Mouse (Mus musculus) kidney, adult 2 months (tissue): ENCODE results near the gene Tmem38a. TPM values are rescaled to one million over a fixed set of nuclear protein-coding genes. Genes with fewer than 3 reads are reported as not detected.

ENCODE experiments used
- DNase-seq: peaks from one replicate; pipeline ENCODE4 v3.0.0; 2021
- H3K27ac ChIP-seq: fragments of 200-500 bp; 2 replicates; pipeline ENCODE4 v1.5.1; 2012; ENCODE audit warnings: low read depth, low read length, control low read depth, inconsistent platforms; ENCODE audit not compliant: insufficient read depth
- H3K27me3 ChIP-seq: fragments of 200-500 bp; replicated peaks from 2 replicates; pipeline ENCODE4 v1.6.1; 2012; ENCODE audit warnings: mild to moderate bottlenecking, moderate library complexity, low read length, inconsistent platforms; ENCODE audit not compliant: control insufficient read depth, insufficient read depth
- H3K36me3 ChIP-seq: fragments of 200-500 bp; 2 replicates; pipeline ENCODE4 v1.6.1; 2012; ENCODE audit warnings: mild to moderate bottlenecking, moderate library complexity, low read length, inconsistent platforms; ENCODE audit not compliant: control insufficient read depth, insufficient read depth
- H3K4me1 ChIP-seq: fragments of 200-500 bp; 2 replicates; pipeline ENCODE4 v1.6.1; 2011; ENCODE audit warnings: low read length; ENCODE audit not compliant: control insufficient read depth, insufficient read depth
- H3K4me3 ChIP-seq: fragments of 200-500 bp; 2 replicates; pipeline ENCODE4 v1.5.1; 2011; ENCODE audit warnings: mild to moderate bottlenecking, low read depth, low read length, control low read depth; ENCODE audit not compliant: insufficient read depth
- CTCF ChIP-seq: fragments of 200-500 bp; conservative IDR thresholded peaks from 2 replicates; pipeline ENCODE4 v1.5.1; 2011; ENCODE audit warnings: low read depth, mild to moderate bottlenecking, control low read depth, low read length, moderate library complexity, mixed read lengths; ENCODE audit not compliant: insufficient read depth, insufficient read length
- POLR2A ChIP-seq: fragments of 200-500 bp; IDR thresholded peaks from one replicate; pipeline ENCODE4 v1.6.1; 2011; ENCODE audit warnings: low read depth, low read length, control low read depth
- WGBS: fragments of 180-500 bp; shearing (Covaris S2); methylation state at CpG from one replicate; pipeline ENCODE4 v1.1.7; 2018; 5-methylcytosine and 5-hydroxymethylcytosine counted together
- polyA plus RNA-seq: library from polyadenylated mRNA; depleted of rRNA; stranded (reverse); fragments of >200 nt; gene quantifications from 2 replicates; pipeline ENCODE4 v1.2.3, GENCODE M21; 2012

Gene Tmem38a
- polyA plus RNA-seq, 1 experiment: 40.8 TPM

DNA sequence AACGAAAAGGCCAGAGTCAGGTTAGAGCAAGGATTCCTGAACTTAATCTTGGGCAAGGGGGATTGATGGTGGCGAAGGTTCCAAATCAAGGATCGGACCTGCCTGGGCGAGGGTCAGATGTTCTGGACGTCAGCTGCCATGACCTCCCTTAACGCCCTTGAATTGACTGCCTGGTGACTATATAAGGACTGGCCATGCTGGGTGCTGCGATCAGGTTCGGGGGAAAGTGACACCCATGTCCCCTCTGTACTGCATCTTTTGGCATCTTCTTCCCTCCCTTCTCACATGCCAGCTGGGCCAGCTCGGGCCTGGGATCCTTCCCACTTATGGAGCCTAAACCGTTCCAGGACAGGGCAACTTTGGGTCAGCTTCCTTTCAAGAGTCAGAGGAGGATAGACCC lies 652 bp downstream of the Tmem38a start:
- H3K36me3 ChIP-seq: no peaks in the 10 kb centered on the region
- 7% methylated on average over 10 of the region's 10 CpGs for WGBS
- no peak for TF ChIP-seq CTCF
- TF ChIP-seq POLR2A: no peak
- no peaks in the 10 kb centered on the region for H3K27me3 ChIP-seq
- H3K4me3 ChIP-seq: peak overlapping the region; percentile 82
- H3K4me1 ChIP-seq: peaks cover 12% of the 10 kb centered on the region
- DNase-seq: no peak
- H3K27ac ChIP-seq: peak overlapping the region; percentile 49; the same call in 1 of the 2 replicates

- no peaks in the 10 kb centered on the region for H3K36me3 ChIP-seq
- no peak overlapping the region for H3K27ac ChIP-seq
- H3K4me1 ChIP-seq: peaks cover 12% of the 10 kb centered on the region
- H3K27me3 ChIP-seq: no peaks in the 10 kb centered on the region
- WGBS: 88% methylated on average over 6 of the region's 6 CpGs
- no peak overlapping the region for H3K4me3 ChIP-seq
- DNase-seq: no peak
- TF ChIP-seq POLR2A (no peak), CTCF (no peak)
Measured at GRCm38 (mm10) chr8:72573450-72573849, 1.6 kb downstream of the Tmem38a start.

- H3K4me1 ChIP-seq: peaks cover 5% of the 10 kb centered on the region; the same call in 1 of the 2 replicates
- H3K27ac ChIP-seq: no peak overlapping the region
- TF ChIP-seq POLR2A (no peak), CTCF (no peak)
- no peak overlapping the region for H3K4me3 ChIP-seq
- no peaks in the 10 kb centered on the region for H3K27me3 ChIP-seq
- WGBS: 97% methylated on average over 6 of the region's 6 CpGs
- no peak for DNase-seq
- no peaks in the 10 kb centered on the region for H3K36me3 ChIP-seq
Measured at GRCm38 (mm10) chr8:72575915-72576314, 4.1 kb downstream of the Tmem38a start.

- Histone ChIP-seq H3K36me3 (no peaks in the 10 kb centered on the region), H3K4me3 (no peak overlapping the region), H3K27ac (no peak overlapping the region), H3K4me1 (peaks cover 5% of the 10 kb centered on the region; the same call in 1 of the 2 replicates), H3K27me3 (no peaks in the 10 kb centered on the region)
- no peak for DNase-seq
- WGBS: 87% methylated on average over 3 of the region's 3 CpGs
- TF ChIP-seq POLR2A: no peak
- TF ChIP-seq CTCF: no peak
Measured at GRCm38 (mm10) chr8:72577266-72577665, 5.4 kb downstream of the Tmem38a start.

DNA sequence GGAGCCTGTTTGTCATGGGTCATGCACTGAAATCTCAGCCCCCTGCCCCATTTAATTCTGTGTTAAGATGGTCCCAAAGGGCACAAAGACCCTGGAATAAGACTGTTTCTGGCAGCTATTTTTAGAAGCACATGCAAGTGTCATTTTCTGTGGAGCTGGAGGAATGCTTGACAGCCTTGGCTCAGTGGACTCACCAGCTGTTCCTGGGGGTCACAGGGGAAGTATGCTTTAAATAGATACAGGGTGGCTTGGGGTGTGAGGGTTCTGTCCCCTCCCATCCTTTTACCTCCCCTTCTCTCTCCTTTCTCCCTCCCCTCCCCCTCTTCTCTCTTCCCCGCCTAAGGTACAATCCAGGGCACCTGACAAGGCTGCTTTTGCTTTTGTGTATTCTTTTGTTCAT lies 6.1 kb downstream of the Tmem38a start:
- no peak overlapping the region for H3K4me3 ChIP-seq
- 82% methylated on average over 1 of the region's 1 CpGs for WGBS
- no peaks in the 10 kb centered on the region; the same call in 1 of the 2 replicates for H3K4me1 ChIP-seq
- no peak overlapping the region for H3K27ac ChIP-seq
- DNase-seq: no peak
- TF ChIP-seq POLR2A (no peak), CTCF (no peak)
- no peaks in the 10 kb centered on the region for H3K27me3 ChIP-seq
- no peaks in the 10 kb centered on the region for H3K36me3 ChIP-seq

- no peaks in the 10 kb centered on the region for H3K27me3 ChIP-seq
- H3K36me3 ChIP-seq: no peaks in the 10 kb centered on the region
- TF ChIP-seq POLR2A (no peak), CTCF (no peak)
- no peak overlapping the region for H3K4me3 ChIP-seq
- no peak overlapping the region for H3K27ac ChIP-seq
- DNase-seq: no peak
- 57% methylated on average over 9 of the region's 9 CpGs for WGBS
- H3K4me1 ChIP-seq: no peaks in the 10 kb centered on the region
Measured at GRCm38 (mm10) chr8:72579374-72579773, 7.5 kb downstream of the Tmem38a start.

GRCm38 (mm10) chr8:72583056-72583771 lies 11.4 kb downstream of the Tmem38a start:
- Histone ChIP-seq H3K27ac (no peak overlapping the region), H3K4me3 (no peak overlapping the region), H3K36me3 (no peaks in the 10 kb centered on the region), H3K4me1 (no peaks in the 10 kb centered on the region), H3K27me3 (no peaks in the 10 kb centered on the region)
- peak; percentile 28 for DNase-seq
- no peak for TF ChIP-seq POLR2A
- TF ChIP-seq CTCF: no peak
- 78% methylated on average over 7 of the region's 7 CpGs for WGBS
